Mouse (Mus musculus) myocyte (in vitro differentiated cells): Measurements from ENCODE around the gene Kank1. TPM values are rescaled to one million over a fixed set of nuclear protein-coding genes. Genes with fewer than 3 reads are reported as not detected.

ENCODE experiments used
- H3K27me3 ChIP-seq: one replicate; pipeline ENCODE4 v1.6.1; 2011; ENCODE audit not compliant: control insufficient read depth, insufficient read depth, insufficient read length
- H3K36me3 ChIP-seq: one replicate; pipeline ENCODE4 v1.6.1; 2011; ENCODE audit not compliant: control insufficient read depth, insufficient read depth
- H3K4me2 ChIP-seq: one replicate; pipeline ENCODE4 v1.6.1; 2011; ENCODE audit warnings: low read depth, control low read depth
- H3K4me3 ChIP-seq: one replicate; pipeline ENCODE4 v1.5.1; 2011; ENCODE audit warnings: mild to moderate bottlenecking, control low read depth, moderate library complexity
- H3K79me2 ChIP-seq: one replicate; pipeline ENCODE4 v1.6.1; 2011; ENCODE audit not compliant: control insufficient read depth, insufficient read depth
- H3ac ChIP-seq: one replicate; pipeline ENCODE4 v1.6.1; 2011; ENCODE audit not compliant: control insufficient read depth, insufficient read length
- CEBPB ChIP-seq: IDR thresholded peaks from 2 replicates; pipeline ENCODE4 v1.6.1; 2011; ENCODE audit warnings: mild to moderate bottlenecking, moderate library complexity; ENCODE audit not compliant: poor library complexity, insufficient read depth, severe bottlenecking
- E2F4 ChIP-seq: IDR thresholded peaks from one replicate; pipeline ENCODE4 v1.6.1; 2011; ENCODE audit warnings: mild to moderate bottlenecking, control low read depth, moderate library complexity; ENCODE audit not compliant: insufficient read depth
- MAX ChIP-seq: IDR thresholded peaks from one replicate; pipeline ENCODE4 v1.6.1; 2011; ENCODE audit warnings: low read depth, mild to moderate bottlenecking, control low read depth
- MYOD1 ChIP-seq, 3 experiments: IDR thresholded peaks; one replicate each; pipeline ENCODE4 v1.6.1; 2011; ENCODE audit warnings: control low read depth in 2 of 3, low read depth in 2 of 3, mild to moderate bottlenecking in 2 of 3, moderate library complexity in 1 of 3; ENCODE audit not compliant: insufficient read length in 2 of 3, control insufficient read depth in 1 of 3
- MYOG ChIP-seq, 3 experiments: IDR thresholded peaks; one replicate each; pipeline ENCODE4 v1.6.1; 2011; ENCODE audit warnings: control low read depth in 2 of 3, low read depth in 2 of 3, mild to moderate bottlenecking in 2 of 3; ENCODE audit not compliant: insufficient read length in 2 of 3, control insufficient read depth in 1 of 3, insufficient read depth in 1 of 3
- POLR2A ChIP-seq: IDR thresholded peaks from one replicate; pipeline ENCODE4 v1.6.1; 2011; ENCODE audit warnings: low read depth, mild to moderate bottlenecking, control low read depth, moderate library complexity; ENCODE audit not compliant: insufficient read length
- POLR2AphosphoS2 ChIP-seq: IDR thresholded peaks from one replicate; pipeline ENCODE4 v1.6.1; 2011; ENCODE audit warnings: low read depth, control low read depth; ENCODE audit not compliant: insufficient read length
- REST ChIP-seq: IDR thresholded peaks from one replicate; pipeline ENCODE4 v1.6.1; 2011; ENCODE audit warnings: mild to moderate bottlenecking, control low read depth, moderate library complexity; ENCODE audit not compliant: insufficient read depth, insufficient read length
- SRF ChIP-seq: IDR thresholded peaks from one replicate; pipeline ENCODE4 v1.6.1; 2011; ENCODE audit warnings: low read depth; ENCODE audit not compliant: control insufficient read depth, insufficient read length
- TCF12 ChIP-seq: IDR thresholded peaks from one replicate; pipeline ENCODE4 v1.6.1; 2011; ENCODE audit warnings: mild to moderate bottlenecking, control low read depth; ENCODE audit not compliant: poor library complexity, insufficient read depth, severe bottlenecking
- TCF3 ChIP-seq: IDR thresholded peaks from one replicate; pipeline ENCODE4 v1.6.1; 2011; ENCODE audit warnings: low read depth, control low read depth; ENCODE audit not compliant: insufficient read length
- USF1 ChIP-seq: IDR thresholded peaks from one replicate; pipeline ENCODE4 v1.6.1; 2011; ENCODE audit warnings: low read depth, mild to moderate bottlenecking, control low read depth, moderate library complexity
- polyA plus RNA-seq: library from polyadenylated mRNA; unstranded; fragments of >200 nt; fragmentation: generic; extraction: Trizol; gene quantifications from one replicate; pipeline ENCODE4 v1.2.1, GENCODE M21; 2012; ENCODE audit warnings: missing spikeins

Kank1 gene
- polyA plus RNA-seq, 1 experiment, result 4.3 TPM

DNA sequence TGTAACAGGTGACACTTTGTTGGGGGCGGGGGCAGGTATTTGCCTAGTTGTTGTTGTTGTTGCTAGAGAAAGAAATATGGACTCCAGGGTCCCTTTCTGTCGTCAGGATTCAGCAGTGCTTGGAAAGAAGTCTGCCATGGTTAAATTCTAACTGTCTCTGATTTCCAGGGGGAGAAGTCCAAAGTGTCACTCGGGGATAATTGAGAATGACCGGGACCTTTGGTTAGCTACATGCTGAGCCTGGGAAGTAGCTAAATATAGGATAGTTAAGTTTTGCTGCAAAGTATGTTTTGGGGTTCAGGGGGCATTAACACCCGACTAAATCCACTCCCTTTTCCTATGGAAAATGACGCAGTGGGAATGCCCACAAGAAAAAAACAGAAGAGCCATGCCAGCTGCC, 169.2 kb downstream of the Kank1 start:
- Histone ChIP-seq H3K4me3 (no peak overlapping the region), H3ac (no peak overlapping the region), H3K79me2 (no peaks in the 10 kb centered on the region), H3K4me2 (peak overlapping the region; percentile 75), H3K27me3 (no peaks in the 10 kb centered on the region), H3K36me3 (no peaks in the 10 kb centered on the region)
- TF ChIP-seq MYOG (IDR thresholded peaks at IDR 0.05; ENCODE audit: control insufficient read depth in 1 of 3, insufficient read depth in 1 of 3, insufficient read length in 2 of 3, low read depth in 2 of 3), result no peak
- no peak for TF ChIP-seq TCF12
- TF ChIP-seq REST, result no peak
- no peak for TF ChIP-seq SRF

GRCm38 (mm10) chr19:25406481-25407184, 169.9 kb downstream of the Kank1 start:
- Histone ChIP-seq H3K36me3 (no peaks in the 10 kb centered on the region), H3ac (no peak overlapping the region), H3K79me2 (no peaks in the 10 kb centered on the region), H3K27me3 (no peaks in the 10 kb centered on the region), H3K4me2 (peak overlapping the region; percentile 75), H3K4me3 (peak overlapping the region; percentile 9)
- TF ChIP-seq MAX, result no peak
- no peak for TF ChIP-seq CEBPB
- peak in 1 of 3 experiments; percentile 9 for TF ChIP-seq MYOG (IDR thresholded peaks at IDR 0.05; ENCODE audit: control insufficient read depth in 1 of 3, insufficient read depth in 1 of 3, insufficient read length in 2 of 3, low read depth in 2 of 3)
- TF ChIP-seq TCF3, result no peak
- TF ChIP-seq E2F4, result no peak
- no peak for TF ChIP-seq USF1
- TF ChIP-seq TCF12, result no peak

GRCm38 (mm10) chr19:25407185-25407886, 170.6 kb downstream of the Kank1 start:
- TF ChIP-seq POLR2A (no peak), REST (no peak), MYOD1 (IDR thresholded peaks at IDR 0.05; ENCODE audit: control insufficient read depth in 1 of 3, insufficient read length in 2 of 3, low read depth in 2 of 3) (no peak), TCF3 (no peak), CEBPB (no peak), E2F4 (no peak), MYOG (IDR thresholded peaks at IDR 0.05; ENCODE audit: control insufficient read depth in 1 of 3, insufficient read depth in 1 of 3, insufficient read length in 2 of 3, low read depth in 2 of 3) (no peak), USF1 (no peak), POLR2AphosphoS2 (no peak), MAX (no peak), SRF (no peak), TCF12 (no peak)
- Histone ChIP-seq H3K4me3 (peak overlapping the region; percentile 9), H3K27me3 (no peaks in the 10 kb centered on the region), H3ac (no peak overlapping the region), H3K4me2 (peak overlapping the region; percentile 75), H3K79me2 (no peaks in the 10 kb centered on the region), H3K36me3 (no peaks in the 10 kb centered on the region)

DNA sequence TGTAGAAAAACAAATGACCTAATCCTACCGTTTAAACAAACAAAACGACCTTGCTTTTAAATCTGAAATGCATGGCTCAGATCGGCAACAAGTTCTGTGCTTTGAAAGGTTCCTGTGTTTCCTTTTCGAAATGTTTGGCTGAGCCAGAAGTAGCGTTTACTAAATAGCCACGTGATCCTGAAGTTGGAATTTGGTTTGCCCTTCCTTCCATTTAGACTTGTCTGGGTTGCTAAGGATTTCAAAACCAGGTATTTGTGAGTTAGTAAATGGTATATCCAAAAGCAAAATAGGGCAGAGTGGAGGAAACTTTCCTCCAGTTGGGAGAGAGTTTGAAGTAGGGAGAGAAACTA, 171.1 kb downstream of the Kank1 start:
- Histone ChIP-seq H3K79me2 (no peaks in the 10 kb centered on the region), H3ac (no peak overlapping the region), H3K4me2 (peak overlapping the region; percentile 75), H3K27me3 (no peaks in the 10 kb centered on the region), H3K4me3 (peak overlapping the region; percentile 9), H3K36me3 (no peaks in the 10 kb centered on the region)
- TF ChIP-seq USF1 (peak; percentile 56), MYOG (IDR thresholded peaks at IDR 0.05; ENCODE audit: control insufficient read depth in 1 of 3, insufficient read depth in 1 of 3, insufficient read length in 2 of 3, low read depth in 2 of 3) (no peak), CEBPB (no peak), MAX (no peak)

- TF ChIP-seq MYOG (IDR thresholded peaks at IDR 0.05; ENCODE audit: control insufficient read depth in 1 of 3, insufficient read depth in 1 of 3, insufficient read length in 2 of 3, low read depth in 2 of 3) (peak in 1 of 3 experiments; percentile 71), MYOD1 (IDR thresholded peaks at IDR 0.05; ENCODE audit: control insufficient read depth in 1 of 3, insufficient read length in 2 of 3, low read depth in 2 of 3) (peak in 1 of 3 experiments; percentile 61), E2F4 (no peak), USF1 (no peak), TCF12 (no peak)
- no peaks in the 10 kb centered on the region for H3K36me3 ChIP-seq
- no peak overlapping the region for H3K4me2 ChIP-seq
Observed at GRCm38 (mm10) chr19:25409239-25409638, 172.5 kb downstream of the Kank1 start.

More at GRCm38 (mm10) chr19:25409239-25409638, 172.5 kb downstream of the Kank1 start:
- H3K4me3 ChIP-seq, result no peak overlapping the region
- no peaks in the 10 kb centered on the region for H3K79me2 ChIP-seq
- no peaks in the 10 kb centered on the region for H3K27me3 ChIP-seq
- H3ac ChIP-seq, result no peak overlapping the region
